Mouse (Mus musculus): ENCODE measurements around the gene Il17rc. TPM values are rescaled to one million over a fixed set of nuclear protein-coding genes. Genes with fewer than 3 reads are reported as not detected.

Il17rc gene
- polyA plus RNA-seq, 1 experiment from 2014 or later = 5.1 TPM

GRCm38 (mm10) chr6:113435664-113436205 lies 35.5 kb upstream of the Il17rc start, which contains the start of gene Cidec:
Gene Cidec, minus strand, starts transcription at chr6:113435760.
- H3K4me2 ChIP-seq = no peak within 1 kb of the TSS
- H3K4me3 ChIP-seq (replicated peaks) = no peak within 1 kb of the TSS
- H3K4me1 ChIP-seq (replicated peaks) = no peaks in the 10 kb centered on the region
- no peak within 1 kb of the TSS for H3K27ac ChIP-seq
- H3K9ac ChIP-seq (replicated peaks) = no peak within 1 kb of the TSS
- 0 out of 2 replicates have a peak, but pooled peaks cover 3% of the 10 kb centered on the region for H3K27me3 ChIP-seq
- WGBS = 74% methylated on average over 9 of the region's 9 CpGs
- no peaks in the 10 kb centered on the region for H3K36me3 ChIP-seq
- no peaks in the 10 kb centered on the region for H3K9me3 ChIP-seq
- no peak for ATAC-seq (ENCODE audit: insufficient number of reproducible peaks, insufficient read depth, low FRiP score, low TSS enrichment, low read depth)

- Histone ChIP-seq H3K27me3 (0 out of 2 replicates have a peak, but pooled peaks cover 3% of the 10 kb centered on the region), H3K9ac (replicated peaks) (no peak overlapping the region), H3K27ac (no peak overlapping the region), H3K36me3 (no peaks in the 10 kb centered on the region), H3K4me2 (no peak overlapping the region), H3K4me1 (replicated peaks) (0 out of 2 replicates have a peak, but pooled peaks cover 3% of the 10 kb centered on the region), H3K4me3 (replicated peaks) (no peak overlapping the region), H3K9me3 (no peaks in the 10 kb centered on the region)
- 75% methylated on average over 12 of the region's 12 CpGs for WGBS
- ATAC-seq (ENCODE audit: insufficient number of reproducible peaks, insufficient read depth, low FRiP score, low TSS enrichment, low read depth) = no peak
Observed at GRCm38 (mm10) chr6:113437135-113437534, 34.1 kb upstream of the Il17rc start.

GRCm38 (mm10) chr6:113438721-113439430 lies 32.4 kb upstream of the Il17rc start:
- WGBS = 59% methylated on average over 12 of the region's 12 CpGs

GRCm38 (mm10) chr6:113440686-113441085 lies 30.5 kb upstream of the Il17rc start:
- H3K9ac ChIP-seq (replicated peaks) = no peak overlapping the region
- no peaks in the 10 kb centered on the region for H3K9me3 ChIP-seq
- 80% methylated on average over 3 of the region's 3 CpGs for WGBS
- H3K4me2 ChIP-seq = no peak overlapping the region
- H3K27me3 ChIP-seq = no peaks in the 10 kb centered on the region
- H3K4me3 ChIP-seq (replicated peaks) = no peak overlapping the region
- no peak for ATAC-seq (ENCODE audit: insufficient number of reproducible peaks, insufficient read depth, low FRiP score, low TSS enrichment, low read depth)
- H3K4me1 ChIP-seq (replicated peaks) = peaks cover 12% of the 10 kb centered on the region
- H3K36me3 ChIP-seq = peaks cover 8% of the 10 kb centered on the region; the same call in 1 of the 2 replicates
- no peak overlapping the region for H3K27ac ChIP-seq

More at GRCm38 (mm10) chr6:113438721-113439430, 32.4 kb upstream of the Il17rc start:
- Histone ChIP-seq H3K4me1 (replicated peaks) (peaks cover 12% of the 10 kb centered on the region), H3K27ac (no peak overlapping the region), H3K27me3 (0 out of 2 replicates have a peak, but pooled peaks cover 3% of the 10 kb centered on the region), H3K9ac (replicated peaks) (no peak overlapping the region), H3K4me2 (no peak overlapping the region), H3K36me3 (no peaks in the 10 kb centered on the region), H3K4me3 (replicated peaks) (no peak overlapping the region), H3K9me3 (no peaks in the 10 kb centered on the region)
- no peak for ATAC-seq (ENCODE audit: insufficient number of reproducible peaks, insufficient read depth, low FRiP score, low TSS enrichment, low read depth)

GRCm38 (mm10) chr6:113441147-113441680 lies 30.0 kb upstream of the Il17rc start:
- Histone ChIP-seq H3K4me1 (replicated peaks) (peaks cover 12% of the 10 kb centered on the region), H3K36me3 (peaks cover 11% of the 10 kb centered on the region), H3K9me3 (no peaks in the 10 kb centered on the region), H3K9ac (replicated peaks) (no peak overlapping the region), H3K4me2 (no peak overlapping the region), H3K27me3 (no peaks in the 10 kb centered on the region), H3K27ac (no peak overlapping the region), H3K4me3 (replicated peaks) (no peak overlapping the region)
- 54% methylated on average over 7 of the region's 7 CpGs for WGBS
- no peak for ATAC-seq (ENCODE audit: insufficient number of reproducible peaks, insufficient read depth, low FRiP score, low TSS enrichment, low read depth)

GRCm38 (mm10) chr6:113442087-113442441 lies 29.2 kb upstream of the Il17rc start:
- Histone ChIP-seq H3K4me2 (peak overlapping the region; percentile 82), H3K36me3 (peaks cover 19% of the 10 kb centered on the region), H3K9ac (replicated peaks) (peak overlapping the region; percentile 94), H3K4me3 (replicated peaks) (peak overlapping the region; percentile 96), H3K27me3 (no peaks in the 10 kb centered on the region), H3K9me3 (no peaks in the 10 kb centered on the region), H3K4me1 (replicated peaks) (peaks cover 12% of the 10 kb centered on the region), H3K27ac (0 out of 2 replicates have a peak overlapping the region, but pooled peaks have one; percentile 54)
- ATAC-seq (ENCODE audit: insufficient number of reproducible peaks, insufficient read depth, low FRiP score, low TSS enrichment, low read depth) = no peak
- 42% methylated on average over 9 of the region's 9 CpGs for WGBS

- Histone ChIP-seq H3K9ac (replicated peaks) (peak within 1 kb of the TSS; percentile 94), H3K4me3 (replicated peaks) (peak within 1 kb of the TSS; percentile 96), H3K9me3 (no peaks in the 10 kb centered on the region), H3K4me1 (replicated peaks) (peaks cover 12% of the 10 kb centered on the region), H3K27me3 (no peaks in the 10 kb centered on the region), H3K36me3 (peaks cover 24% of the 10 kb centered on the region), H3K4me2 (peak within 1 kb of the TSS; percentile 82), H3K27ac (peak within 1 kb of the TSS; percentile 69; the same call in 1 of the 2 replicates)
- ATAC-seq (ENCODE audit: insufficient number of reproducible peaks, insufficient read depth, low FRiP score, low TSS enrichment, low read depth) = peak; percentile 82
- WGBS = under 1% methylated on average over 45 of the region's 45 CpGs
Observed at GRCm38 (mm10) chr6:113442442-113443090, 28.7 kb upstream of the Il17rc start, which contains the start of gene Jagn1. Gene Jagn1, plus strand, starts transcription at chr6:113442569.

- 47% methylated on average over 12 of the region's 12 CpGs for WGBS
- Histone ChIP-seq H3K27ac (no peak overlapping the region), H3K4me1 (replicated peaks) (peaks cover 12% of the 10 kb centered on the region), H3K36me3 (peaks cover 29% of the 10 kb centered on the region), H3K27me3 (no peaks in the 10 kb centered on the region), H3K9ac (replicated peaks) (peak overlapping the region; percentile 94), H3K9me3 (no peaks in the 10 kb centered on the region), H3K4me3 (replicated peaks) (peak overlapping the region; percentile 96), H3K4me2 (peak overlapping the region; percentile 82)
- ATAC-seq (ENCODE audit: insufficient number of reproducible peaks, insufficient read depth, low FRiP score, low TSS enrichment, low read depth) = no peak
Observed at GRCm38 (mm10) chr6:113443091-113443490, 28.1 kb upstream of the Il17rc start.

GRCm38 (mm10) chr6:113444207-113444965 lies 26.8 kb upstream of the Il17rc start:
- Histone ChIP-seq H3K4me1 (replicated peaks) (peaks cover 12% of the 10 kb centered on the region), H3K4me2 (no peak overlapping the region), H3K27me3 (no peaks in the 10 kb centered on the region), H3K9ac (replicated peaks) (no peak overlapping the region), H3K27ac (no peak overlapping the region), H3K9me3 (no peaks in the 10 kb centered on the region), H3K4me3 (replicated peaks) (no peak overlapping the region), H3K36me3 (peaks cover 41% of the 10 kb centered on the region)
- no peak for ATAC-seq (ENCODE audit: insufficient number of reproducible peaks, insufficient read depth, low FRiP score, low TSS enrichment, low read depth)
- 90% methylated on average over 8 of the region's 8 CpGs for WGBS

GRCm38 (mm10) chr6:113447639-113448038 lies 23.6 kb upstream of the Il17rc start:
- Histone ChIP-seq H3K36me3 (peaks cover 45% of the 10 kb centered on the region), H3K9ac (replicated peaks) (no peak overlapping the region), H3K4me1 (replicated peaks) (peaks cover 9% of the 10 kb centered on the region), H3K4me2 (no peak overlapping the region), H3K27ac (no peak overlapping the region), H3K4me3 (replicated peaks) (no peak overlapping the region), H3K9me3 (no peaks in the 10 kb centered on the region), H3K27me3 (no peaks in the 10 kb centered on the region)
- no peak for ATAC-seq (ENCODE audit: insufficient number of reproducible peaks, insufficient read depth, low FRiP score, low TSS enrichment, low read depth)
- WGBS = 97% methylated on average over 4 of the region's 4 CpGs

Data from limb, embryonic 12.5 days (tissue).